Mouse (Mus musculus) left cerebral cortex, adult 8-10 months (tissue): ENCODE measurements around the gene Prr15. TPM values are rescaled to one million over a fixed set of nuclear protein-coding genes. Genes with fewer than 3 reads are reported as not detected.

Source experiments
- total RNA-seq, 4 experiments: library from RNA; stranded (reverse); gene quantifications; 2 replicates each; pipeline ENCODE4 v1.2.4; 2022

Prr15 gene
- total RNA-seq, 4 experiments from 2014 or later = 1.1 to 2.4 (median 1.4) TPM

Other genes starting within 250 kb of the Prr15 start
- gene Wipf3, start 103.8 kb downstream of the Prr15 start, total RNA-seq = 10 to 100 TPM; 84.4 to 96.0 (median 89.1) TPM
- gene Scrn1, start 240.7 kb downstream of the Prr15 start, total RNA-seq = 100 to 1,000 TPM; 158 to 168 (median 161) TPM